Mouse (Mus musculus) heart, embryonic 11.5 days (tissue): ENCODE measurements around the gene Bnc2. TPM values are rescaled to one million over a fixed set of nuclear protein-coding genes. Genes with fewer than 3 reads are reported as not detected.

Experiments
- ATAC-seq: fragments of 200-750 bp; cut with Nextera tagmentation; replicated peaks from 2 replicates; pipeline ENCODE4 v1.8.0; 2017; ENCODE audit warnings: moderate library complexity; ENCODE audit not compliant: insufficient number of reproducible peaks, low FRiP score, low TSS enrichment
- H3K27ac ChIP-seq: fragments of 300-500 bp; sonication (generic); 2 replicates; pipeline ENCODE4 v1.5.1; 2014; ENCODE audit warnings: mild to moderate bottlenecking, low read depth, low read length
- H3K27me3 ChIP-seq: fragments of 300-500 bp; sonication (generic); 2 replicates; pipeline ENCODE4 v1.6.1; 2014; ENCODE audit warnings: mild to moderate bottlenecking, low read length, mixed read lengths; ENCODE audit not compliant: control insufficient read depth, insufficient read depth
- H3K36me3 ChIP-seq: fragments of 300-500 bp; sonication (generic); 2 replicates; pipeline ENCODE4 v1.6.1; 2014; ENCODE audit warnings: mild to moderate bottlenecking, low read length, moderate library complexity, mixed read lengths; ENCODE audit not compliant: control insufficient read depth, insufficient read depth
- H3K4me1 ChIP-seq: fragments of 300-500 bp; sonication (generic); 2 replicates; pipeline ENCODE4 v1.6.1; 2014; ENCODE audit warnings: low read length; ENCODE audit not compliant: control insufficient read depth, insufficient read depth
- H3K4me2 ChIP-seq: fragments of 300-500 bp; sonication (generic); 2 replicates; pipeline ENCODE4 v1.6.1; 2014; ENCODE audit warnings: mild to moderate bottlenecking, moderate library complexity
- H3K4me3 ChIP-seq: fragments of 300-500 bp; sonication (generic); 2 replicates; pipeline ENCODE4 v1.5.1; 2014; ENCODE audit warnings: low read depth, low read length
- H3K9ac ChIP-seq: fragments of 300-500 bp; sonication (generic); 2 replicates; pipeline ENCODE4 v1.6.1; 2014; ENCODE audit warnings: mild to moderate bottlenecking, low read depth, low read length, moderate library complexity
- H3K9me3 ChIP-seq: fragments of 300-500 bp; sonication (generic); replicated peaks from 2 replicates; pipeline ENCODE4 v1.6.1; 2016; ENCODE audit warnings: low read length; ENCODE audit not compliant: control insufficient read depth
- WGBS: fragments of 180-500 bp; shearing (Covaris S2); extraction: QIAGEN DNeasy Blood & Tissue Kit; methylation state at CpG from one replicate; pipeline ENCODE4 v1.1.7; 2014; ENCODE audit not compliant: insufficient replicate concordance; 5-methylcytosine and 5-hydroxymethylcytosine counted together
- polyA plus RNA-seq: library from polyadenylated mRNA; unstranded; fragments of >200 nt; fragmentation: Nextera tagmentation; extraction: Ambion mirVana; gene quantifications from 2 replicates; pipeline ENCODE4 v1.2.1, GENCODE M21; 2014

The Bnc2 gene
- polyA plus RNA-seq, 1 experiment from 2014 or later: 2.9 TPM

- Histone ChIP-seq H3K27me3 (peaks cover 33% of the 10 kb centered on the region), H3K36me3 (no peaks in the 10 kb centered on the region), H3K9me3 (no peaks in the 10 kb centered on the region), H3K9ac (no peak overlapping the region), H3K4me3 (no peak overlapping the region), H3K4me2 (no peak overlapping the region; the same call in 1 of the 2 replicates), H3K4me1 (no peaks in the 10 kb centered on the region), H3K27ac (no peak overlapping the region)
- no peak for ATAC-seq
- 21% methylated on average over 14 of the region's 14 CpGs for WGBS
Measured at GRCm38 (mm10) chr4:84672181-84672791, 2.8 kb downstream of the Bnc2 start.

- no peak overlapping the region for H3K27ac ChIP-seq
Measured at GRCm38 (mm10) chr4:84670996-84671395, 4.1 kb downstream of the Bnc2 start.

DNA sequence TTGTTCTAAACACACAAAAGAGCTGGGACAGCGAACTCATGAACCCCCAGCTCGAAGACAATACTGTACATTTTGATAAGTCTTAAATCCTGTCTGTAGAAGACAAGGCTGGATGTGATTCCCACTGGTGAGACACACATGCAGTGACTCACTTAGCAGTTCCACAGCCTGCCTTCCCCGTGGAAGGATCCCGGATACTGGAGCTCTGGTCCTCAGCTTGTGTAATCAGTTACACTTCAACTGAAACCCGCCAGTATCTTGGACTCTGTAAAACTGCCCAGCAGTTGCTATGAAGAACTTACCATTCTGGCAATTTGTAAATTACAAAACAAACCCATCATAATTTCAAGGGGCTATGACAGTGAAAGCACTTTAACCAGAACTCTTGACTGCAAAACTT is 5.4 kb downstream of the Bnc2 start:
- no peak overlapping the region for H3K9ac ChIP-seq
- no peak overlapping the region for H3K27ac ChIP-seq
- H3K36me3 ChIP-seq: no peaks in the 10 kb centered on the region
- no peak overlapping the region for H3K4me3 ChIP-seq
- no peaks in the 10 kb centered on the region for H3K4me1 ChIP-seq
- 58% methylated on average over 5 of the region's 5 CpGs for WGBS
- peaks cover 22% of the 10 kb centered on the region for H3K27me3 ChIP-seq
- no peak overlapping the region for H3K4me2 ChIP-seq
- no peak for ATAC-seq
- H3K9me3 ChIP-seq: no peaks in the 10 kb centered on the region

More at GRCm38 (mm10) chr4:84670996-84671395, 4.1 kb downstream of the Bnc2 start:
- H3K4me2 ChIP-seq: no peak overlapping the region
- H3K4me3 ChIP-seq: no peak overlapping the region
- ATAC-seq: no peak
- no peaks in the 10 kb centered on the region for H3K4me1 ChIP-seq
- no peaks in the 10 kb centered on the region for H3K9me3 ChIP-seq
- WGBS: 44% methylated on average over 1 of the region's 1 CpGs
- H3K36me3 ChIP-seq: no peaks in the 10 kb centered on the region
- H3K9ac ChIP-seq: no peak overlapping the region
- peaks cover 24% of the 10 kb centered on the region for H3K27me3 ChIP-seq

DNA sequence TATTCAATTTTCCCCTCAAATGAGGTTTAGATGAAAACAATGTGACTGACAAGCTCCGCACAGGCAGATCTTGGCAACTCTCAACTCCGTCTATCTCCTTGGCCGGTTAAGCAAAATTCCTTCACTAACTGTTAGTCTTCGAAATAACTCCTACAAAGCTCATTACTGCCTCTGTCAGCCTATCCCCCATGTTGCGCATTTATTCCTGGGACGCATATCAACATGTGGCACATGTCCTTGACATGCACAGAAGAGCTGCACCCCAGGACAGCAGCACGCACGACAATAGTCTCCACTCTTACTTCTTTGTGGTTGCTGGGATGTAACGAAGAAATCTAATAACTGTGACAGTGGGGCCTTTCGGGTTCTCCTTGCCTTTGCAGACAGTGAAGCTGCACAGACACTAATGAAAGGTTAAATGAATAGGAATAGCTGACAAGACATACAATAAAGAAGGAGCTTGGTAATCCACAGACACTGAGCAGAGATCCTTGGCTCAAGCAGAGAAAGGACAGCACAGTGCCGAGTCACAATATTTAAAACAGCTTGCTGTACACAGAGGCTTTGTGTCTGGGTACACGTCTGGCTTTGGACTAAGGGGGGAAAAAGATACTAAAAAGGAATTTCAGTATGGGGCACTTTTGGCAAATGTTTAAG is 6.0 kb downstream of the Bnc2 start:
- Histone ChIP-seq H3K9me3 (no peaks in the 10 kb centered on the region), H3K4me2 (no peak overlapping the region), H3K36me3 (no peaks in the 10 kb centered on the region), H3K27me3 (peaks cover 17% of the 10 kb centered on the region), H3K4me1 (no peaks in the 10 kb centered on the region), H3K27ac (no peak overlapping the region), H3K9ac (no peak overlapping the region), H3K4me3 (no peak overlapping the region)
- 69% methylated on average over 12 of the region's 12 CpGs for WGBS
- ATAC-seq: no peak

DNA sequence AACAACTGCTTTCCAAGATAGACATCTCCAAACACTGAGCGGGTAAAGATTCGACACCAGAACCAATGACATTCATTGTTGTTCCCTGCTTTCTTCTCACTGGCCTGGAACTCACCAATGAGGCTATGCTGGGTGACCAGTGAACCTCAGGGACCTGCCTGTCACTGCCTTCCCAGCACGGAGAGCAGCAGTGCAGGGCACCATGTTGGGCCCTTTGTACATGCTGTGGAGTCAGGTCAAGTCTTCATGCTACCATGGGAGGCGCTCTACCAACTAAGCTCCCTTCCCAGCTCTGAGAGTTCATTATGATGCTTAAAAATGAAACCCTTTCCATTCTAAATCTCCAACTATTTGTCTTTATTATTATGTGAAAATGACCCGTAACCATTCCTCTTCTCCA is 6.8 kb downstream of the Bnc2 start:
- Histone ChIP-seq H3K4me1 (no peaks in the 10 kb centered on the region), H3K27ac (no peak overlapping the region), H3K27me3 (peaks cover 10% of the 10 kb centered on the region), H3K9ac (no peak overlapping the region), H3K4me2 (no peak overlapping the region), H3K9me3 (no peaks in the 10 kb centered on the region), H3K4me3 (no peak overlapping the region), H3K36me3 (no peaks in the 10 kb centered on the region)
- 78% methylated on average over 5 of the region's 5 CpGs for WGBS
- no peak for ATAC-seq

GRCm38 (mm10) chr4:84662228-84663065 is 12.6 kb downstream of the Bnc2 start:
- Histone ChIP-seq H3K36me3 (no peaks in the 10 kb centered on the region), H3K9ac (no peak overlapping the region), H3K27me3 (no peaks in the 10 kb centered on the region), H3K4me1 (no peaks in the 10 kb centered on the region), H3K4me2 (no peak overlapping the region), H3K4me3 (no peak overlapping the region), H3K9me3 (no peaks in the 10 kb centered on the region), H3K27ac (no peak overlapping the region)
- WGBS: 80% methylated on average over 5 of the region's 5 CpGs
- no peak for ATAC-seq

DNA sequence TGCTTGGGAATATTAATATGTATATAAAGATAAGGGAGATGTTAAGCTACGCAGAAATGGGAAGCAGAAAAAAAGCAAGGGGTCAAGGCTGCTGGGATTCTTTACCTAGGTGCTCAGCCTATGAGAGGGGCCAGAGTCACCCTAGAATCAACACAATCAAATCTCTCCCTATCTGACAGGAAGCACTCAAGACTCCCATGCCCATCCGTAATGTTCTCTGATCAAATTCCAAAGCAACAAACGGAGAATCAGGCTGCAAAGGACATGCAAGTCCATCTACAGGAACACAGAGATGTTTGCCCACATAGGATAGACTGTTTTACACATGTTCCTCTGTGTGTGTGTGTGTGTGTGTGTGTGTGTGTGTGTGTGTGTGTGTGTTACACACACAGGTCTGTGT is 13.7 kb downstream of the Bnc2 start:
- H3K27me3 ChIP-seq: no peaks in the 10 kb centered on the region
- no peak for ATAC-seq
- WGBS: 76% methylated on average over 3 of the region's 3 CpGs

DNA sequence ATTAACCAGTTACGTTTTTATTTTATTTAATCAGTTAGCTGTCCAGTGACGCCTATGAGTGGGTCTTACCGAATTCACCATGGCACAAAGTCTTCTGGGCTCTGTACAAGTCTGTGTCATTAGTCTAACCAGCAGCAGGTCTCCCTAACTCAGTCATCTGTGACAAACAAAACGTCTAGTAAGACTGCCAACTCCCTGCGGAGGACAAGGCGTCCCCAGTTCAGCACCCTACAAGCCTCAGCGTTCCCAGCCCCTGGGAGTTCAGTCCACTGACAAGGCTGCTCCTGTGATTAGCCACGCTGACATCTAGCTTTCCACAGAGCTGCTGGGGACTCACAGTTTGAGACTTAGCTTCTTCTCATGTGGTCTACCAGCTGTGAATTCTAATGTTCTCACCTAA is 23.3 kb downstream of the Bnc2 start:
- H3K9me3 ChIP-seq: no peaks in the 10 kb centered on the region
- H3K27me3 ChIP-seq: no peaks in the 10 kb centered on the region
- no peak overlapping the region for H3K9ac ChIP-seq
- no peaks in the 10 kb centered on the region for H3K4me1 ChIP-seq
- 54% methylated on average over 8 of the region's 8 CpGs for WGBS
- no peak overlapping the region for H3K27ac ChIP-seq
- no peak overlapping the region for H3K4me3 ChIP-seq
- no peaks in the 10 kb centered on the region for H3K36me3 ChIP-seq
- no peak overlapping the region for H3K4me2 ChIP-seq
- no peak for ATAC-seq

More for the DNA sequence above, 13.7 kb downstream of the Bnc2 start:
- H3K9me3 ChIP-seq: no peaks in the 10 kb centered on the region
- no peaks in the 10 kb centered on the region for H3K36me3 ChIP-seq
- H3K9ac ChIP-seq: no peak overlapping the region
- H3K4me3 ChIP-seq: no peak overlapping the region
- no peaks in the 10 kb centered on the region for H3K4me1 ChIP-seq
- no peak overlapping the region for H3K4me2 ChIP-seq
- H3K27ac ChIP-seq: no peak overlapping the region
